Mouse (Mus musculus): Measurements from ENCODE around the gene Gm49358.

GRCm38 (mm10) chr10:86755816-86756502 lies 7.8 kb upstream of the Gm49358 start:
- TF ChIP-seq CTCF (conservative IDR thresholded peaks at IDR 0.05; ENCODE audit: insufficient read depth, insufficient read length, low read depth, low read length) = no peak
- no peak for TF ChIP-seq POLR2A (IDR thresholded peaks at IDR 0.05; ENCODE audit: low read depth, low read length)
